Mouse (Mus musculus): ENCODE results near the gene Ttc7b. TPM values are rescaled to one million over a fixed set of nuclear protein-coding genes. Genes with fewer than 3 reads are reported as not detected.
A peak's percentile ranks its signal among the peaks of the same experiment; 100 is the strongest.

Gene Ttc7b
- total RNA-seq, 2 experiments from 2014 or later, result 224 to 230 TPM

DNA sequence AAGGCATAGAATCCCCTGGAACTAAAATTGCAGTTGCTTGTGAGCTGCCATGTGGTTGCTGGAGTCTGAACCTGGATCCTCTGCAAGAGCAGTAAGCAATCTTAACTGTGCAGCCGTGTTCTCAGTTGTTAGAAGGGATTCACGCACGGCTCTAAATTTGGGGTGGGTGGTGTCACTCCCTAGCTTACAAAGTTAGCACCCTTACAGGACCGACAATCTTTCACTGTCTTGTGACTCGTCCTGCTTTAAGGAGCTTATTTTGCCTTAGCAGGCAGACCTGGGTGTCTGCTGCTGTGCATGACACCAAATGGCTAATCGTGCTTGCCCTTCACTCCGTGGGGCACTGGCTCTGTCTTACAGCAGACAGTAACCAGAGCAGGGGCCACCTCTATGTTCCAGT is 217.5 kb downstream of the Ttc7b start:
- intact Hi-C loops (cut with DNase I), result no loop called here
- peak in 1 of 2 experiments; percentile 84 for DNase-seq (ENCODE audit: low spot score in 2 of 2)

DNA sequence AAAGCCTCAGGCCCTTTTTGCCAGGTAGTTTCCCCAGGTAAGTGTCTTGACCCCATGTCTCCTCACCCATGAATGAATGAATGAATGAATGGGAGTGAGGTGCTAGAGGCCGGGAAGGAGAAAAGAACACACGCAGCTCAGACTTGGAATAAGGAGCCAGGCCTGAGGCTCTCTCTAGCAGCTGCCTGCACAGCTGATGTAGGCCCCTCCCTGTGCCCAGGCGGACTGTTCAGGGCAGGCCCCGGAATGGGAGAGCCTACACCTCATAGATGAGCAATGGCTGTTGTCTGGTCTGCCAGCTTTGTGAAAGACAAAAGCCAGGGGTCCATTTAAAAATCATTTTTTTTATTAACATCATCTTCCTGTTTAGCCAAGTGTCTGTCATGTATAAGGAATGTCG is 220.2 kb downstream of the Ttc7b start:
- intact Hi-C loops (cut with DNase I), result no loop called here
- no peak for DNase-seq (ENCODE audit: low spot score in 2 of 2)

GRCm38 (mm10) chr12:100299322-100299726 is 221.3 kb downstream of the Ttc7b start:
- intact Hi-C loops (cut with DNase I), result no loop called here
- no peak for DNase-seq (ENCODE audit: low spot score in 2 of 2)

GRCm38 (mm10) chr12:100298788-100299187 is 221.8 kb downstream of the Ttc7b start:
- no peak for DNase-seq (ENCODE audit: low spot score in 2 of 2)
- intact Hi-C loops (cut with DNase I), result no loop called here

DNA sequence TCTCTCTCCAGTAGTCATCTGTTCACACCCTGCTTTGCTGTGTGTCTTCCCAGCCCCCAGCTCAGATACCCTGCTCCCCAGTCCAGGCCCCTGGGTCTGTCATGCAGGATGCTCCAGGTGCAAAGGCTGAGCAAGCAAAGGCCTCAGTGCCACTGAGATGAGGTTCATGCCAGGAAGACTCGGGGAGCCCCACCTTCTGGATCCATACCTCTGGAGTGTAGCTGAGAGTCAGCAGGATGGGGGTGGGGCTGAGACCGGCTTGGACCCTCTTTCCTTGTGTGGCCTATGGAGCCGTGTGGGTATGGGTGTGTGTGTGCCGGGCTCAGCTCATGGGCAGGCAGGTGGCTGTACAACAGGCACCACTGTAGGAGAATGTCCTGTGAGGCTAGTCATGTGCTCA is 222.7 kb downstream of the Ttc7b start:
- no peak for DNase-seq (ENCODE audit: low spot score in 2 of 2)
- intact Hi-C loops (cut with DNase I), result no loop called here

DNA sequence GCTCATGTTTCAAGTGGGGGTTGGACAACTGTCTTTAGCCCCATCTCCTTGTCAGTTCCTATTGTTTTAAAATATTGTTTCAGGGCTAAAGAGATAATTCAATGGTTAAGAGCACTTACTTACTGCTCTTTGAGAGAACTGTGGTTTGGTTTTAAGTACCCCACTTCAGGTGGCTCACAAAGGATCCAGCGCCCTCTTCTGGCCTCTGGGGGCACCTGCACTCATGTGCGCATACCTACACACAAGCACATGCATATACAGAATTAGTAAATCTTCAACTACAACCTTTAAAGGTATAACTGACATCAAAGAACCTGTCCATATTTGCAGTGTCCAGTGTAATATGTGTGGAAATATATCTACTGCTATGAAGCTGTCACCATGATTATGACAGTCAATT is 226.2 kb downstream of the Ttc7b start:
- DNase-seq (ENCODE audit: low spot score in 2 of 2), result no peak
- intact Hi-C loops (cut with DNase I), result loop anchor here (5.0 kb wide), 3 partner anchors 58 to 92 kb away; no protein-coding TSS in a partner anchor

DNA sequence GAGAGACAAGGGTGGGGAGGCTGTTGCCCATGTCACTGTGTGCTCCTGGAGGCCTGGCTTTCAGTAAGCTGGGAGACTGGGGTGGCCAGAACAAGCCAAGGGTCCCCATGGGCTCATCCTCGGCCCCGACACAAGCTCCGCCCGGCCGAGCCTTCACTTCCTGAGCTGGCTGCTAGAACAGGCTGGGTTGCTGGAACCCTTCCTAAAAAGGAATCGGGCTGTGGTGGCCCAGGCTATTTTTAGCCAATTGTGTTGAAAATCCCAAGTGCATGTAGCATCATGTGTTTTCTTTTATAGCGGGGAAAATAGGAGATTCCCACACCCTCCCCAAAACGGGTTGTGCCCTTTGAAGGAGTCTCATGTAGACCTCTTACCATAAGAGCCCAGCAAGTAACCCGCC is 226.7 kb downstream of the Ttc7b start:
- intact Hi-C loops (cut with DNase I), result loop anchor here (5.0 kb wide), 3 partner anchors 58 to 92 kb away; no protein-coding TSS in a partner anchor
- no peak for DNase-seq (ENCODE audit: low spot score in 2 of 2)

DNA sequence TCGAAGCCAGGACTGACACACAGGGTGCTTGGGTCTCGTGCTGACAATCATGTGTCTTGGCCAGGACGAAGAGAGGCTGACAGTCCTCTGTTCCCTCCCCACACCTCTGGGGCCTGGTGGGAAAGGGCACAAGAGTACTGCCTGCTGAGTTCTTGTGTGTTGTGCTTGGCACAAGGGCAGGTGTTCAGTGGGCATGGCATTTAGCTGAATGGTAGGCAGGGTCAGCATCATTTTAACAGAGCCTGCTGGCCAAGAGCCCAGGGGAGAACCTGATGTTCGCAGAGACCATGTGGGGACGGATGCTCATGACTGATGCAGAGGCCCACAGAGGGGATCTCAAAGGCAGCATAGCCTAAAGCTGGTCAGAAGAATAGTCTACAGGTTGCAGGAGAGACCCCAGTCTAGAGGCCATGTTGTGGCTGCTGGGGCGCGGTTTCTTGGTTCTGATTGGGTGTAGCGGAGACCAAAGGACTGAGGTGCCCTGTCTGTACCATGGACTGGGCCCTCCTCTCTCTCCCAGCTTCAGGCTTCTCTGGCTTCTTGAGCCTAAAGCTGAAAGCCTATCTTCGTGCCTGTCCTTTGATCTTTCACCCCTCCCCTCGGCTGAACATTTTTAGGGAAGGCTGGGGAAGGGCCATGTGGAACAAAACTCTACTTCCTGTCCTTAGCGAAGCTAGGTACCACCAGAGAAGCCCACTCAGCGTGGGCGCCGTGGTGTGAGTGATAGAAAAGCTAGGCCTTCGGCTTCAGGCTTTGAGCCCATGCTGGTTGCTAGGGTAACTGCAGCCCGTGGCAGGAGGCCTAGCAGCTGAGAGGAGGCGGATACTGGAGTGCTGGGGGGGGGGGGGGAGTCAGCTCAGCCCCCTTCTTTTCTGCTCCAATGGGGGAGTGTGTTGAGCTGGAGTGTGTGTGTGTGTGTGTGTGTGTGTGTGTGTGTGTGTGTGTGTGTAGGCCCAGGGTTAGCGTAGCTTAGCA is 229.6 kb downstream of the Ttc7b start:
- intact Hi-C loops (cut with DNase I), result loop anchor here (1.0 to 5.0 kb wide), 4 partner anchors 25 to 89 kb away; no protein-coding TSS in a partner anchor

DNA sequence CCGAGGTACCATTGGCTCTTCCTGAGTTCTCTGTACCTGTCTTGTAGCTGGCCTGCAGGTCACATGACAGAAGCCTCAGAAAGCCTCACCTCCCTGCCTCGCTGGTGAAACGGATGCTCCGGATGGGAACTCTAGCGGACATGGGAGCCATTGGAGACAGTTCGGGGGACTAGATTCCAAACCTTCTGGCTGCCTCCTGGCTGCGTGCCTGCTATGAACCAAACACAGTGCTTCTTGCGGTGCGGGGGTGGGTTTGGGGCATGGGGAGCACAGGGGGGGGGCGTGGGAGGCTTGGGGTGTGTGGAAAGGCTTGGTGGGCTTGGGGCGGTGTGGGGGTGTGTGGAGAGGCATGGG is 230.5 kb downstream of the Ttc7b start:
- intact Hi-C loops (cut with DNase I), result loop anchor here (5.0 kb wide), 3 partner anchors 62 to 88 kb away; no protein-coding TSS in a partner anchor
- no peak for DNase-seq (ENCODE audit: low spot score in 2 of 2)

More for the DNA sequence above, 229.6 kb downstream of the Ttc7b start:
- peak; percentile 86 to 95 for DNase-seq (ENCODE audit: low spot score in 2 of 2)

DNA sequence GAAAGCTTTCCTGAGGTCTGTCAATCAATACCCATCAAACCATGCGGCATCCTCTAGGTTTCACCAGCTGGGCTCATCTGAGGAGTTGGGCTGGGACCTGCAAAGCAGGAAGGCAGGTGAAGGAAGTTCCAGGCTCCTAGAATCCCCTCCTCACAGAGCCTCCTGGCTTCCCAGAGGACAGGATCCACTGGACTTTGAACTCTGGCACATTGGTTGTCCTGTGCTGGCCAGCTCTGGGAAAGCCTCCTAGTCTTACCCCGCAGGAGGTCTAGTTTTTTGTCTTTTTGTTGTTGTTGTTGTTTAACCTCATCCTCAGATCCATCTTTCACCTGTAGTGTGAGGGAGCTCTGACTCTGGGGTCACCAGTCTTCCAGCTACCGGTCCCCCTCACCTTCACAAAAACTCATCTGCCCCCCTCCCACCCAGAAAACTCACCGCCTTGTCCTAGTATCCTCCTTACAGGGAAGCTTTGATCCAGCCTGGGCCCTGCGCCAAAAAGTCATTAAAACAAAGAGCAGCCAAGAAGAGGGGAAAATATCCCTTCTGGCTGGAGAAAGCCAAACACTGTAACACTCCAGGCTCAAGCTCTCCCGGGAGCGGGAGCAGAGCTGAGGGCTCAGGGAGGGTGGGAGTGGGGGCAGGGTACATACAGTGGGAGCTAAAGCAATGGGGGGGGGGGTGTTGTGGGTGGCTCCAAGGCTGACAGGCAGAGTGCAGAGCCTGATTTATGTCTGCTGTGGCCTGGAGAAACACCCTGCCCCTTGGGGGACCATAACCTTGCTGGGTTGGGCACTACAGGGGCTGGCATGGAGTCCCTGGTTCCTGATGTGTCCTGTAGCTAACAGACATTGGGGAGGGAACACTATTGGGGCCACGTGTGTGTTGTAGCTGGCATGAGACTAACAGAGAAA is 231.1 kb downstream of the Ttc7b start:
- DNase-seq (ENCODE audit: low spot score in 2 of 2), result peak in 1 of 2 experiments; percentile 79
- intact Hi-C loops (cut with DNase I), result loop anchor here (5.0 kb wide), 3 partner anchors 62 to 87 kb away; no protein-coding TSS in a partner anchor

- intact Hi-C loops (cut with DNase I), result no loop called here
Measured at GRCm38 (mm10) chr12:100288018-100288417, 232.6 kb downstream of the Ttc7b start.

DNA sequence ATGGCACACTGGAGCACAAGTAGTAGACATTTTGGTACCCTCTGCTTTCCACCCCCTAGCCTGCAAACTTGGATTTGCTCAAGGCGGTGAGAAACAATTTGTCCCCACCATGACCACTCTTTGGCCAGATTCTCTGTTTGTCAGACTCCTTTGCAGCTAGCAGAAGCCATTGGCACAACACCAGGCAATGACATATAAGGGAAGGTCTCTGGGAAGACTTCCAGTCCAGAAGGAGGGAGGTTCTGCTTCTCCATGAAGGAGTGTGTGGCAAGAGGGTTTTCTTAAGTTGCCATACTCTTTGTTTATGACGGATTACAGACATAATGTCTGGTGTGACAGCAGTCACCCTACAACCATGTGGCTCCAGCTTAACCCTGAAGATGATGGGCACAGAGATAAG is 233.1 kb downstream of the Ttc7b start:
- DNase-seq (ENCODE audit: low spot score in 2 of 2), result no peak
- intact Hi-C loops (cut with DNase I), result no loop called here

More at GRCm38 (mm10) chr12:100288018-100288417, 232.6 kb downstream of the Ttc7b start:
- DNase-seq (ENCODE audit: low spot score in 2 of 2), result no peak

DNA sequence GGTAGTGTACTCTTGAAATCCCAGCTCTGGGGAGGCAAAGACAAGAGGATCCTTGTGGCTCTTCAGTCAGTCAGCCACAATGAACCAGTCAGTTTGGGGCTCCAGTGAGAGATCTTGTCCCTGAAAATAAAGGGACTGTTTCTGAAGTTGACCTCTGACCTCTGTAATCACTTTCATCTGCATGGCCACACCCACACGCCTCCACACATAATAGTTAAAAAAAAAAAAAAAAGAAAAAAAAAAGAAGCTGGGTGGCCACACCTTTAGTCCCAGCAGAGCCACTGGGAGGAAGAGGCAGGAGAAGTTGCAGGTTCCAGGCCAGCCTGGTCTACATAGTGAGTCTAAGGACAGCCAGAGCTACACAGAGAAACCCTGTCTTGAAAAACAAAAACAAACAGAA is 237.3 kb downstream of the Ttc7b start:
- no peak for DNase-seq (ENCODE audit: low spot score in 2 of 2)
- intact Hi-C loops (cut with DNase I), result no loop called here

DNA sequence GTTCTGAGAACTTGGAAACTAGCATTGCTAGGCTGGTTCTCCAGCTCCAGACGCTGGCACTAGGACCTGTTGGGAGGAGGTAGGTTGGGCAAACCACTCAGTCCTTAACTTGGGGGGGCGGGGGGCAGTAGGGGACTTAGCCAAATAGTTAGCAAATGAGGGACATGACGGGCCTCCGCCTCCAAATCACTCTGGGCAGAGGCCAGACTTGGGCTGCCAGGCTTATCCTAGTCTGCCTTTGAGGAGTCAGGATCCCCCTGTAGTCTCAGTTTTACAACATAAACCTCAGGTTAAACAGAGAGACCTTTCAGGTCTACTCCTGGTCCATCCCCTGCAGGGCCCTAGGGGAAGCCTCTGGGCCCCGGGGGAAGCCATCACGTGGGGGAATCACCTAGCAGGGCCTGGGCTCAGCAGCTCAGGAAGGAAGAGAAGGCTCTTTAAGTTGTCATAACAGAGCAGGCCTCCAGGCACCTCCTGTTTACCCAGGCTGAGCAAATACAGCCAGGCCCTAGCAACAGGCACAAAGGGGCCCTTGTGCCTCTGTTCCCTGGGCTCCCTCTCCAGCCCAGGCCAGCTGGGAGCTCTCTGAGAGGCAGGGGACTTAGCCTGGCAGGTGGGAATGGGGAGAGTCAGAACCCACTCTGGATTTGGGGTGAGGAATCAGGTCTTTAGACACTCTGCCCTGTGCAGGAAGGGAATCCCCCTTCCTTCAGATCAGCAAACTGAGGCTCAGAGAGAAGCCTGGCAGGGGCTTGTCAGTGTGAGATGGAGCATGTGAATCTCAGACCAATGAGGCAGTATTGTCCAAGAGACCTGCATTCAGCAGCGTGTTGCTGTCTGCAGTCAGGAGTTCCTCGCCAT is 238.4 kb downstream of the Ttc7b start:
- peak in 1 of 2 experiments; percentile 60 for DNase-seq (ENCODE audit: low spot score in 2 of 2)

GRCm38 (mm10) chr12:100280972-100281794 is 239.4 kb downstream of the Ttc7b start:
- intact Hi-C loops (cut with DNase I), result no loop called here
- no peak for DNase-seq (ENCODE audit: low spot score in 2 of 2)

More for the DNA sequence above, 238.4 kb downstream of the Ttc7b start:
- intact Hi-C loops (cut with DNase I), result no loop called here

DNA sequence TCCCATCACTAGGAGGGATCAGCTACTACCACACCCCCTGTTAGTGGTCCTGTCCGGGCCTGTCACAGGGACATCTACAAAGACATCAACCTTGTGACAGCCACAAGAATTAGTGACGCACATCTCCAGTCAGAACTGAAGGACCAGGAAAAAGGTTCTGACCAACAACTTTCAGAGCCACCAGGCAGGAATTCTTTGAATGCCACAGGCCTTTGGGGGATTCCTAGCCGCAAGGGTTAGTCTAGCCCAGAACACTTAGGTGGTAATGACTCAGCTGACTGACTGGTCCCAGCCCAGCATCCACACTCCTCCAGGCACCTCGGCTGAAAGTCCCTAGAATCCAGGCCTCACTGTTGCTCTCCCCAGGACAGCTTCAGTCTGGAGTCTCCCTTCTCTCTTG is 240.7 kb downstream of the Ttc7b start:
- intact Hi-C loops (cut with DNase I), result no loop called here
- no peak for DNase-seq (ENCODE audit: low spot score in 2 of 2)

DNA sequence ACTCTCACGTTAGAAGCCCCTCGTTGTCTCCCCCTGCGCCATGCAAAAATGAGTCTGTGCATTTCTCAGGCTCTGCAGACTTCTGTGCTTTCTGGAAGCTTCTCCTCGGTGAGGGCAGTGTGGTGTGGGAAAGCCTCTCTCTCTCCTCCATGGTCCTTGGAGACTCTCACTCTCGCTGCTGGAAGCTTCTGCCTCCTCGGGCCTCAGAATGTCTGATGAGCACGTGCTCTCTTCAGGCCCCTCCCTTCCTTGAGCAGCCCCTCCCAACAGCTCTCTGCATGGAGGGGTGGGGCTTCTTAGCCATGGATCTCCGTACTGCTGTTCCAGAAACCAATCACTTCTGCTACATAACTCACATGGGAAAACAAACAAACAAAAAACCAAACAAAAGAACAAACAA is 242.3 kb downstream of the Ttc7b start:
- intact Hi-C loops (cut with DNase I), result no loop called here

GRCm38 (mm10) chr12:100277534-100277905 is 243.1 kb downstream of the Ttc7b start:
- intact Hi-C loops (cut with DNase I), result no loop called here
- DNase-seq (ENCODE audit: low spot score in 2 of 2), result no peak

More for the DNA sequence above, 242.3 kb downstream of the Ttc7b start:
- no peak for DNase-seq (ENCODE audit: low spot score in 2 of 2)

All from left cerebral cortex, postnatal 25 days (tissue).